Mouse (Mus musculus) thymus, postnatal 10 days (tissue): ENCODE data around the gene Snd1.

Experiments
- DNase-seq, 2 experiments: peaks; one replicate each; pipeline ENCODE4 v3.0.0; 2021; ENCODE audit warnings: low spot score in 2 of 2

The Snd1 gene

DNA sequence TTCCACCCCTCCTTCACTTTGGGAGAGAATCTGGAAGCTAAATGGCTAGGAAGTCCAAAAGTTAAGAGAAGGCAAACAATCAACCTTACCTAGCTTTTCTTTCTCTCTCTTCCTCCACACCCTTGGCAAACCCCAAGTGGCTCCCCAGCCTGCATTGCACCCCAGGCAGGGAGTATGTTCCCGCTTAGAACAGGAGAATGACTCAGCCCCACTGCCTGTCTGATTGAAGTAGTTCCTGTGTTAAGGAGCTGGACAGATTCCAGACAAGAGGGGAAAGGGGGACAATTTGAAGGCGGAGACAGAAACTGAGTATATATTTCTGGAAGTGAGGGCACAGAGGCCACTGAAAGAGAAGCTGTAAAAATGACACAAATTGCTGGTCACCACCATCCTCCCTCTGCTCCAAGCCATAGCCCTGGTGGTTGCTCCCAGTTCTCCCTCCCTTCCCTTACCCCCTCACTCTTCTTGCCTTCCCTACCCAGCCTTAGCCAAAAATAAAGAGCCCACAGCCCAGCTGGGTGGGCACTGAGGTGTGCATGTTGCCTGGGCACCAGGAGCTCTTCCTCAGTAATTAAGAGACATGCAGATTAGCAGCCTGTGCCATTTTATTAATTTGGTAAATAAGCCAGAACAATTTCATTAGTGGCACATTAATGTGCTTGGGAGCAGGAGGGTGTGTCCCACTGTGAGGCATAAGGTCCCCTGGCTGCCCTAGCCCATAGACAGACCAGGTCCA, 392.7 kb downstream of the Snd1 start:
- DNase-seq, result no peak

DNA sequence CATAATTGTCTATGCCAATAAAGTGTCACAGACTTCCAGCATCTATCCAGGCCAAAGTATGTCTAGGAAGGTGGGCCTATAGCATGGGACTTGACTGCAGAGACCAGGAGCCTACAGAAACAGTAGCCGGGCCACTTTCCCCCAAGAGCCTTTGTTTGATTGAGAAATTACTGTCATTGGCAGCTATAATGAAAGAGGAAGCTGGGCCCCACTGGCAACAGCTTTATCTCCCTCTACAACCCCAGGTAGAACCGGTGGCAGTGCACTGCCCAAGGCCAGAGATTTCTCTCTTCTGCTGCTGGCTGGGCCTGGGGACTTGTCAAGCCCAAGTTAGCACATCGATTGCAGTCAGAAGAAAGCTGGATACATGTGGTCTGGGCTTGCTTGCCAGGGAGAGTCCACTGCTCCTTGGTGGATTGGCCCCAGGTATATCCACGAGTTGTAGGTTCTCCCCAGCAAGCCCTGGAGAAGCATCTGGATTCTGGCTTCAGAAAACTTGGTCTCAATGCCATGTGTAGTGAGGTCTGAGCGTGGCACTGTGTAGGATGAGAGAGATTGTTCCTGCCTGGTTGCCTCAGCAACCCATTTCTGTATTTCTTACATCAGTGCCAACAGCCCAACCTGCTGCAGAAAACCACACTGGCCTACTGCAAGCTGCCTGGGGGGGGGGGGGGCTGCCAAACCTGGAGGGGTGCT, 396.9 kb downstream of the Snd1 start:
- no peak for DNase-seq

DNA sequence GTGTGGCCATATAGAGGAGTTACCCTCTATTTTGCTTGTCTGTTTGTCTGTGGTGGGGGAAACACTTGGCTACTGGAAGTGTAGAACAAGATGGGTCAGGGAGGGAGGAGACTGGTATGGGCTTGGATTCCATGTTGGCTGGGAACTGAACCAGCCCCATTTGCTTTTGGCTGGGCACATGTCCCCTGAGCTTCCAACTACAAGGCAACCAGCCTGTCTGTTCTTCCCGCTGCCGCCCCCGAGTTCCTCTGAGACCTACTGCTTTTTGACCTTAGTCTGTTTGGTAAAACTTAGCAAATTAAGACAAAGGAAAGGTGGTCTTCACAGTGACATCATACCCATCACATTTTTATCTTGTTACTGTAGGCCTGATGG, 397.5 kb downstream of the Snd1 start:
- DNase-seq, result no peak

DNA sequence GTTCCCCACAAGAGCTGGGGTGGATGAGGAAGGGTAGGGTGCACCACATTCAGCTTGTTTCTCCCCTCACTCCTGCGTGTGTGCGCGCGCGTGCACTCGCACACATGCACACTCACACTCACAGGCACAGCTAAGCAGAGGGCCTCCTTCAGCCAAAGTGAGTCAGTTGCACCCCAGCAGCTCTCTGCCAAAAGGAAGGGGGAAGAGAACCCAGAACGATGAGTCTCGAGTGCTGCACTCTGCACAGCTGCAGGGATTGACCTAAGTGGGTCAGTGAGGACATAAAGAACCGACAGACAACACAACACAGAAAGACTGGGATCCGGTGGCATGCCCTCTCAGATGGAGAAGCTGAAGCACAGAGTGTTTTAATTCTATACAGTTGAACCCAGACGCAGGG, 399.1 kb downstream of the Snd1 start:
- DNase-seq, result no peak

DNA sequence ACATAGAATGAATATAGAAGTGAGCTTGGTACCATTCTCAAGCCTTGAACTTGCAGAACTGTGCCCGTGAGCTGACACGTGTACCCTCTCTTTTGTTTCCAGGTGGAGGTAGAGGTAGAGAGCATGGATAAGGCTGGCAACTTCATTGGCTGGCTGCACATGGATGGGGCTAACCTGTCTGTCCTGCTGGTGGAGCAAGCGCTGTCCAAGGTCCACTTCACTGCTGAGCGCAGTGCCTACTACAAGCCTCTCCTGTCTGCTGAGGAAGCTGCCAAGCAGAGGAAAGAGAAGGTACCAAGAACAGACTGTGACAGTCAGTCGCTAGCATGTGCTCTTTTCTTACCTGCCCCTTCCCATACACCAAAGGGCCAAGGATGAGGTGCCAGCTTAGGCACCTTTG, 399.8 kb downstream of the Snd1 start:
- no peak for DNase-seq

- DNase-seq, result no peak
Measured at GRCm38 (mm10) chr6:28875333-28875732, 400.4 kb downstream of the Snd1 start.

- DNase-seq, result no peak
Measured at GRCm38 (mm10) chr6:28876492-28876891, 401.6 kb downstream of the Snd1 start.

DNA sequence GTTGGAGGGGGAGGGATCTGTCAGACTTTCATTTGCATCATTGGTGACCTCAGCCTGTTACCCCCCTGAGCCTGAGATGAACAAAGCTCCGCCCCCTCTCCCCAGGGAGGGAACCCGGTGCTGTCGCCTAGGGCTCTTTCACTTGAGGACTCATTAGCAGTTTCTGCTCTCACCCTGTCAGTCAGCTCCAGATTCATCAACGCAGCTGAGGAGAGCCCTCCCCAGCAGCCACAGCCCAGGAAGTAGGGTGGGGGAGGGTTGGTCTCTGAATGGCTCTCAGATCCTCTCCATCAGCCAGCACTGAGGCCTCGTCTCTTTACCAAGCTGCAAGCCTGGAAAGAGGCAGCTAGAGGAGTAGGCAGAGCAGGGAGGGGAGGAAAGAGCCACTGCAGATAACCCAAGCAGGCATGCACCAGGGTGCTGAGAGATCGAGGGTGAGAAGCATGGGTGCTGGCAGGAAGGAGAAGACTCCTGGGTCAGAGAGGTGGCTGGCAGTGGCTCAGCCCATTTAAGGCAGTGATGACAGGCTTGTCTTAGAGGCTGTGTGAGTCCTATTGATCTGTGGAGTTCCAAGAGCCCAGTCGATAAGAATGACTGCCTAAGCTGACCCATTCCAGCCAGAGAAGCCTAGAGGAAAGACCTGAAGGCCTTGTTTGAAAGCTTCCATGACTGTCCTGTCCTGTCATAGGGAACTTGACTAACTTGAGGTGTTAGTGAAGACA, 403.2 kb downstream of the Snd1 start:
- peak in 1 of 2 experiments; percentile 14 for DNase-seq

DNA sequence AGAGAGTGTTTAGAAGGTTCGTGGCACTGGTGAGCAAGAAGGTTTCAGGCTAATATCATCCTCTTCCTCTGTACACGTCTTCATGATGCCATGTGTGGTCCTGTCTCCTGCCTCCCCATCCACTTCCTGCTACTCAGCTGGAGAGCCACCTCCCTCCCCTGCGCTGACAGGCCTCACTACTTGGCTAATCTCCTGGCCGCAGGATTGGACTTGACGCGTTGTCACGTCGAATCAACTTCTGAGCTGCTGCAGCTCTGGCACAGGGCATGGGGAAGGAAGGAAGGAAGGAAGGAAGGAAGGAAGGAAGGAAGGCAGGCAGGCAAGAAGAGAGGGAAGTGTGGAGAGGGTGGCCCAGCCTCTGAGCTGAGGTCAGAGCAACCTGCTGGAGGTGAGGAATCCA, 404.4 kb downstream of the Snd1 start:
- DNase-seq, result no peak

- no peak for DNase-seq
Measured at GRCm38 (mm10) chr6:28880909-28881308, 406.0 kb downstream of the Snd1 start.

DNA sequence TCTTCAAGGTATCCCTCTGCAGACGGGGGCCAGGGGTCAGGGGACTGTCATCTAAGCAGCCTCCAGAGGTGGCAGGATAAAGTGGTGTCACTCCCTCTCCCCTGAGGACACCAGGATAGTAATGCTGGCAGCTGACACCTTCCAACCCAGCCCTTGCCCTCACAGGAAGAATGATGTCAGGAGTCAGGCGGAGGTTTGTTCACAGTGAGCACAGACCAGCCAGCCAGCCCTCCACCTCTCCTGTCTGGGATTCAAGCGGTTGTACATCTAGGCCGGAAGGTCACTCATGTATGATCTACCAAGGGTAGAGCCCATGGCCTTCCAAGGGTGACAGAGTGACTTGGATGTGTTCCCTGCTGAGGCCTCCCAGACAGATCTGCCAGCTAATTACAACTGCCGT, 408.6 kb downstream of the Snd1 start:
- no peak for DNase-seq

- DNase-seq, result no peak
Measured at GRCm38 (mm10) chr6:28886724-28887440, 411.9 kb downstream of the Snd1 start.

DNA sequence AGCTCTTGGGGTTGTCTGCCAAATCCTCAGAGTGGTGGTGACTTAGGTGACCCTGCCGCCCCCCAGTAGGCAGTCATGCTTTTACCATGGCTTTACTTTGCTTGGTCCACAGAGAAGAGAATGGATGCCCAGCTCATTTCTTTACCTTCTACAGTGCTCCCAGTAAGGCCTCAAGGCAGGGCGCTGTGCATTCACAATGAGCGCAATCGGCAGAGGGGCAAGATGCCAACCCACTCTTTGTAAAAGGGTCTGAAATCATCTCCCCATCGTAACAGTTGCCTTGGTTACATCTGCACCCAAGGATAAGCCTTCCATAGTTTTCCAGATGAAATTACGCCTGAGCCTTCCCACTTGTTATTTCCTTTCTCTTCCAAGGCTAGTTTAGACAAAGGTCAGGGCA, 415.5 kb downstream of the Snd1 start:
- DNase-seq, result no peak

DNA sequence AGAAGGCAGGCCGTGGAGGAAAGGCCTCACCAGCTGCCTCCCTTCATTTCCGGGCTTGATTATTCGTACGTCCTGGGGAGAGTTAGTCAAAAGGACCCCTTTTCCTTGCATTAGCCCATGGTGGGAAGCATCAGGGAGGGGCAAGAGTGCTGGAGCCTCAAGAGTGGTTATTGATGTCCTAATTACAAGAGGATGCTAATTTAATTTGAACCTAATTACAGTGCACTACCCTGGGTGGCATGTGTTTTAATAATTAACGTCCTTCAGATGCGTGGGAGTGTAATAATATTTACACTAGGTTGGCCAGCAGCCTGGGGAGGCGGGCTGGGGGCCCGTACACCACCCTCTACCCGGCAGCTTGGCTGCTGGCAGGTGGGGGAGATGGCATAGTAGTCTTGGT, 416.5 kb downstream of the Snd1 start:
- DNase-seq, result no peak

DNA sequence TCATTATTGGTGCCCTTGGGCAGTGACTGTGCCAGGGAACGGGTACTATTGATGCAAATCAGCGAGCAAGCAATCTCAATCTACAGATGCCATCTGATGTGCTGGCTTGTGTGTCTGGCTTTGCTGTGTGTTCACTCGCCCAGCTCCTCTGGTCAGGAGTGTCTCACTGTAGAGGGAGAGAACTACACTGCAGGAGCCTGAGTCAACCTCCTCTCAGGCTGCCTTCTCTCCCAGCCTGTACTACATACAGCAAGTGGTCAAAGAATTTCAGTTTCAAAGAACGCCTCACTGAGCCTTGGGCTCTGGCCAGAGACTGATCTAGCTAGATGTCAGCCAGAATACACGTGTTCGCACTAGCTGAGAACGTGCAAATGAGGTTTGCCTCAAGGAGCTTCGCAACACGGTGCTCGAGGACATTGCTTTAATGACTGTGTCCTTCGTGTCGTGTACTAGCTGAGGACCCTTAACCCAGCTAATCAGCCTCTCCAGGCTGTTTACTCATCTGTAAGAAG, 420.1 kb downstream of the Snd1 start:
- DNase-seq, result no peak

GRCm38 (mm10) chr6:28895726-28896125, 420.8 kb downstream of the Snd1 start:
- no peak for DNase-seq

DNA sequence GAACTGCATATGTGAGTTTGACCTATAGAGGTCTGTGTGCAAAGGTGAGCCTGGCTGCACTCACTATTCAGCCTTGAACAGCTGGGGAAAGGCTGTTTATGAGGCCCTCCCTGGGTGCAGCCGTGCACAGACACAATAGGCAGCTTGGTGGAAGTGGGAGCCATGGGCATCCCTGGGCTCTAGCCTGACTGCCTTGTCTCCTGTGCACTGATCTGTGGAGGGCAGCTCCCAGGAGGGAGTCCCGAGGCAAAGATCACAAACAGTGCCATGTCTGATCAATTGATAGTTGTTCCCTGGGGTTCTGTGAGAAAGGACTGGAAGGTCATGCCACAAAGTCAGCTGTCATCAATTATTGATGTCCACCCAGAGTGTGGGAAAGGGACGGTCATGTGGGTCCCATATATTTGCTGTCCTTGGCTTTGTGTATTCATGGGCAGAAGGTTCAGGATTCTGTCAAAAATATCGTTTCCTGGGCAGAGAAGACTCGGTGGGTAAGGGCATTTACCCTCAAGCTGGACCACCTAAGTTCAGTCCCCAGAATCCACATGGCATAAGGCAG, 421.9 kb downstream of the Snd1 start:
- DNase-seq, result no peak

DNA sequence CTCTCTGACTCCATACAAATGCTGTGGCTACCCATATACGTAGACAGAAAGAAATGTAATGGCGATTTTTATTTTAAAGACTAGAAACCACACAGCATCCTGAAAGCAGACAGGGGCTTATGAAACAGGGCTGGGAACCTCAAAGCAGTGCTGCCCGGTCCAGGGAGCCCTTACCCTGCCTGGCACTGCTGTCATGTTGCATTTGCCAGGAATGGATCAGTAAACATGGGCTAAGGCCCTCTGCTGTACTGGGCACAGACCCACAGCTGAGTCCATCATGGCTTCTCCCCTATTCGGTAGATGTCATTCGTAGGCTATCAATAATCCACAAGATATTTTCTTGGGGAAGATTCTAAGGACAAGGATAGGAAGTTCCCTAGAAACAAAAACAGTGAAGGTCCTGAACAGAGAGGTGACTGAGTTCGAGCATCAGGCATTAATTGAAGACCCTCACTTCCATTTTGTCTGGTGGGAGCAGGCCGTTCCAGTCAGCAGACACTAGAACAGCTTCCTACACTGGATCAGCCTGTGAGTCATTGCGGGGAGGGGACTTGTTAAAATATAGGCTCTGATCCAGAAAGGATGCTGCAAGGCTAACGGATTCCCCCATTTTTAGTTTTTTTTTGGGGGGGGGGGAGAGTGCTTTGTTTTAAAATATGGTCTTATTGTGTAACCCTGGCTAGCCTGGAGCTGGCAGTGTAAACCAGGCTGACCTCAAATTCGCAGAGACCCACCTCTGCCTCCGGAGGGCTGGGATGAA, 422.6 kb downstream of the Snd1 start:
- DNase-seq, result no peak

DNA sequence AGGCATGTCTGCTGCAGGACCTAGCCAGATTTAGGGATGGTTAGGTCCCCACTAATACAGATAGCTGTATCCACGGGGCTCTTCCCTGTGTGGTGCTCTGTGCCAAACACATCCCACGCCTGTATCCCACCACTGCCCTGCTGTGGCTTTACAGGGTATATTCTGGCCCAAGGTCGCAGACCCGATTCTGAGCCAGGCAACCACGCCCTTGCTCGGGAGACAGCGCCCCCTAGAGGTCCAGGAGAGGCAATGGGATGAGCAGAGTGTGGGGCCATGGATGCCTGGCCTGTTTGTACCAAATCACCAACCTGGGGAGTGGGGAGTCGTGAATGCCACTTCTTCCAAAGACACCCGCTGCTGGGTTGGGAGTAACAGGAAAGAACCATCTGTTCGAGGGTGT, 423.9 kb downstream of the Snd1 start:
- DNase-seq, result peak in 1 of 2 experiments; percentile 39

GRCm38 (mm10) chr6:28902573-28902972, 427.6 kb downstream of the Snd1 start:
- no peak for DNase-seq

DNA sequence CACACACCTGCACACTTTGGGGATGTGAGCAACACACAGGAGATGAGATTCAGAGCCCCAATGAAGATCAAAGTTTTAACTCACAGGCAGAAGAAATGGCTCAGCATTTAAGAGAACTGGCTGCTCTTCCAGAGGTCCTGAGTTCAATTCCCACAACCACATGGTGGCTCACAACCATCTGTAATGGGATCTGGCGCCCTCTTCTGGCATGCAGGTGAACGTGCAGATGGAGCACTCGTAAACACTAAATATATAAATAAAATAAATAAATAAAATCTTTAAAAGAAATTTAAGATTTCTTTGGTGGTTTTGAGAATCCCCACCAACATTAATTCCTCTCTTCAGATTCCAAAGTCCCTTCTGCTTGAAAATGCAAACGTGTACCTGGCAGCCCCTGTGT, 429.5 kb downstream of the Snd1 start:
- DNase-seq, result peak in 1 of 2 experiments; percentile 26
